Comparison of ENCODE assay signal across 21 mouse cellular contexts in the genomic region with DNA sequence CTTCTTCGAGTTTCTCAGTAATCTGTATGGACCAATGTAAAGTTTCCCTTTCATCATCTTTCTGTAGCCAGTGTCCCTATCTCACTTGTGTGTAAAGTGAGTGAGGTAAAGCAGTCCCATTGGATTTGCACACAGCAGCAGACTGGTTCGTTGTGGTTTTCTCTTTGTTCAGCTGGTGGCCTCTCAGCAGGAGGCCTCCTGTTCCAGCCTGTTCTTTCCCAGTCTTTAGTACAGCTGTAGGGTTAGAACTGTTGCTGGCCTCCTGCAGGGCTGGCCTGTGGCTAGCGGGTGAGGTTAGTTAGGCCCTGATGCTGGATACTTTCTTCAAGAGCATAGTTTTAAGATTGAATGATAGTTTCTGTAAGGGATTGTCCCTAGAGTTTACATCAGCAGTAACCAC.
DNase-seq lines count a peak whose midpoint lies in the region; ATAC-seq lines count a peak whose summit lies in the region.
"Had no signal": no experiment of that assay in that cellular context is flagged by ENCODE, and none has a peak within 500 bp of the region (broad histone marks: within the 10 kb centered on the region; RNA-seq: fewer than 3 reads in every experiment).

No protein-coding gene starts in this region.

- 0 out of 2 replicates have a peak, but pooled peaks have one; percentile 6 for ATAC-seq in embryonic facial prominence, embryonic 14.5 days (ENCODE audit: low read depth)
- no peak for ATAC-seq in limb, embryonic 12.5 days (ENCODE audit: insufficient number of reproducible peaks, insufficient read depth, low FRiP score, low TSS enrichment, low read depth)
- ATAC-seq: inflammation-experienced regulatory T-cells, adult 6 months; liver, embryonic 12.5 days; midbrain, embryonic 13.5 days; Patski had no signal

- H3K27ac ChIP-seq in embryonic facial prominence, embryonic 14.5 days (replicated peaks; ENCODE audit: low read depth, low read length): no peak overlapping the region
- no peak overlapping the region for H3K27ac ChIP-seq in embryonic facial prominence, embryonic 10.5 days (replicated peaks)
- H3K27ac ChIP-seq in limb, embryonic 12.5 days: peak overlapping the region; percentile 25; the same call in 1 of the 2 replicates
- H3K27ac ChIP-seq in limb, embryonic 10.5 days: no peak overlapping the region; the same call in 1 of the 2 replicates
- H3K27ac ChIP-seq: embryonic facial prominence, embryonic 12.5 days; kidney, embryonic 15.5 days; liver, embryonic 12.5 days; midbrain, embryonic 13.5 days had no signal

- 44% methylated on average over 3 of the region's 3 CpGs for WGBS in embryonic facial prominence, embryonic 14.5 days
- whole genome bisulfite sequencing in embryonic facial prominence, embryonic 10.5 days: 44% methylated on average over 3 of the region's 3 CpGs
- WGBS in limb, embryonic 12.5 days: 48% methylated on average over 3 of the region's 3 CpGs
- 44% methylated on average over 3 of the region's 3 CpGs for WGBS in limb, embryonic 10.5 days

- no peaks in the 10 kb centered on the region for H3K27me3 ChIP-seq in embryonic facial prominence, embryonic 14.5 days (replicated peaks; ENCODE audit: control insufficient read depth, insufficient read depth, low read length)
- no peaks in the 10 kb centered on the region for H3K27me3 ChIP-seq in embryonic facial prominence, embryonic 10.5 days (replicated peaks; ENCODE audit: low read depth, poor library complexity, severe bottlenecking)
- H3K27me3 ChIP-seq in limb, embryonic 12.5 days: no peaks in the 10 kb centered on the region
- H3K27me3 ChIP-seq in limb, embryonic 10.5 days (ENCODE audit: low read depth, poor library complexity, severe bottlenecking): no peaks in the 10 kb centered on the region
- H3K27me3 ChIP-seq: CH12.LX; embryonic facial prominence, embryonic 12.5 days; kidney, embryonic 15.5 days; liver, embryonic 12.5 days; midbrain, embryonic 13.5 days; Patski had no signal

- H3K9ac ChIP-seq in embryonic facial prominence, embryonic 14.5 days (ENCODE audit: low read depth, low read length): no peak overlapping the region
- H3K9ac ChIP-seq in limb, embryonic 12.5 days (replicated peaks): no peak overlapping the region
- H3K9ac ChIP-seq: embryonic facial prominence, embryonic 12.5 days; kidney, embryonic 15.5 days; liver, embryonic 12.5 days; lung, embryonic 14.5 days; midbrain, embryonic 13.5 days had no signal

- H3K36me3 ChIP-seq in embryonic facial prominence, embryonic 14.5 days (ENCODE audit: control insufficient read depth, insufficient read depth, low read length): no peaks in the 10 kb centered on the region
- no peaks in the 10 kb centered on the region for H3K36me3 ChIP-seq in embryonic facial prominence, embryonic 10.5 days (replicated peaks)
- H3K36me3 ChIP-seq in limb, embryonic 12.5 days: no peaks in the 10 kb centered on the region
- no peaks in the 10 kb centered on the region for H3K36me3 ChIP-seq in limb, embryonic 10.5 days
- H3K36me3 ChIP-seq: embryonic facial prominence, embryonic 12.5 days; kidney, embryonic 15.5 days; liver, embryonic 12.5 days; midbrain, embryonic 13.5 days had no signal

- no peak overlapping the region for H3K4me2 ChIP-seq in embryonic facial prominence, embryonic 14.5 days (ENCODE audit: low read depth, low read length)
- no peak overlapping the region for H3K4me2 ChIP-seq in limb, embryonic 12.5 days
- H3K4me2 ChIP-seq: embryonic facial prominence, embryonic 12.5 days; liver, embryonic 12.5 days; lung, embryonic 14.5 days; midbrain, embryonic 13.5 days had no signal

- no peaks in the 10 kb centered on the region for H3K9me3 ChIP-seq in embryonic facial prominence, embryonic 14.5 days (ENCODE audit: control insufficient read depth, low read length)
- H3K9me3 ChIP-seq in embryonic facial prominence, embryonic 10.5 days: no peaks in the 10 kb centered on the region
- no peaks in the 10 kb centered on the region for H3K9me3 ChIP-seq in limb, embryonic 12.5 days
- no peaks in the 10 kb centered on the region for H3K9me3 ChIP-seq in limb, embryonic 10.5 days (replicated peaks)
- H3K9me3 ChIP-seq: embryonic facial prominence, embryonic 12.5 days; kidney, embryonic 15.5 days; liver, embryonic 12.5 days; midbrain, embryonic 13.5 days had no signal

- no peak for DNase-seq in embryonic facial prominence, embryonic 14.5 days (ENCODE audit: low spot score)
- DNase-seq in embryonic facial prominence, embryonic 10.5 days (ENCODE audit: low spot score): no peak
- DNase-seq in limb, embryonic 10.5 days (ENCODE audit: low spot score): no peak
- peak; percentile 89 for DNase-seq in ZHBTc4 (ENCODE audit: low read depth, low spot score)
- peak; percentile 72 for DNase-seq in retina, postnatal 1 day
- DNase-seq in spleen, adult 12 weeks (ENCODE audit: low spot score): no peak
- DNase-seq in kidney, postnatal 36 days: no peak
- DNase-seq: cerebellum, postnatal 14 days; gastrocnemius, postnatal 14 days; layer of hippocampus, postnatal 36 days; lung, embryonic 14.5 days; lung, postnatal 4 days; right cerebral cortex, postnatal 25 days had no signal

- H3K4me3 ChIP-seq in embryonic facial prominence, embryonic 14.5 days (ENCODE audit: low read depth, low read length): no peak overlapping the region
- no peak overlapping the region for H3K4me3 ChIP-seq in embryonic facial prominence, embryonic 10.5 days
- H3K4me3 ChIP-seq in limb, embryonic 12.5 days (replicated peaks): no peak overlapping the region
- no peak overlapping the region for H3K4me3 ChIP-seq in limb, embryonic 10.5 days
- H3K4me3 ChIP-seq: embryonic facial prominence, embryonic 12.5 days; kidney, embryonic 15.5 days; liver, embryonic 12.5 days; midbrain, embryonic 13.5 days had no signal

- peaks cover 8% of the 10 kb centered on the region for H3K4me1 ChIP-seq in embryonic facial prominence, embryonic 14.5 days (ENCODE audit: control insufficient read depth, insufficient read depth, low read length)
- peaks cover 22% of the 10 kb centered on the region for H3K4me1 ChIP-seq in embryonic facial prominence, embryonic 10.5 days
- no peaks in the 10 kb centered on the region; the same call in 1 of the 2 replicates for H3K4me1 ChIP-seq in limb, embryonic 12.5 days (replicated peaks)
- H3K4me1 ChIP-seq in limb, embryonic 10.5 days: peaks cover 8% of the 10 kb centered on the region
- H3K4me1 ChIP-seq: liver, embryonic 12.5 days had no signal

Comparison
In these comparisons a context has a peak if more than half of its experiments do, and no peak if none do; other contexts are left out.
1. DNase-seq: peak in ZHBTc4 (single experiment) and retina, postnatal 1 day (single experiment); none in embryonic facial prominence, embryonic 14.5 days (single experiment), embryonic facial prominence, embryonic 10.5 days (single experiment), limb, embryonic 10.5 days (single experiment), spleen, adult 12 weeks (single experiment) and kidney, postnatal 36 days (0 of 2).